Mouse (Mus musculus) liver, postnatal 0 days (tissue): ENCODE data around the gene Fbxl18. TPM values are rescaled to one million over a fixed set of nuclear protein-coding genes. Genes with fewer than 3 reads are reported as not detected.

Experiments
- ATAC-seq: fragments of 200-750 bp; cut with Nextera tagmentation; 2 replicates; pipeline ENCODE4 v1.8.0; 2017; ENCODE audit warnings: mild to moderate bottlenecking, moderate library complexity
- DNase-seq: peaks from one replicate; pipeline ENCODE4 v3.0.0-alpha.2; 2016
- H3K27ac ChIP-seq: fragments of 300-500 bp; sonication (generic); 2 replicates; pipeline ENCODE4 v1.5.1; 2014; ENCODE audit warnings: antibody characterized with exemption, moderate library complexity, mild to moderate bottlenecking, low read depth
- H3K27me3 ChIP-seq: fragments of 300-500 bp; sonication (generic); 2 replicates; pipeline ENCODE4 v1.6.1; 2014; ENCODE audit warnings: low read length, control low read depth, mixed read lengths; ENCODE audit not compliant: insufficient read depth
- H3K36me3 ChIP-seq: fragments of 300-500 bp; sonication (generic); replicated peaks from 2 replicates; pipeline ENCODE4 v1.6.1; 2014; ENCODE audit warnings: mild to moderate bottlenecking, control low read depth, low read length, moderate library complexity, mixed read lengths; ENCODE audit not compliant: insufficient read depth
- H3K4me1 ChIP-seq: fragments of 300-500 bp; sonication (generic); 2 replicates; pipeline ENCODE4 v1.6.1; 2014; ENCODE audit warnings: antibody characterized with exemption, mild to moderate bottlenecking, control low read depth; ENCODE audit not compliant: insufficient read depth
- H3K4me2 ChIP-seq: fragments of 300-500 bp; sonication (generic); 2 replicates; pipeline ENCODE4 v1.6.1; 2014; ENCODE audit warnings: low read depth, mild to moderate bottlenecking, low read length, moderate library complexity, mixed read lengths
- H3K4me3 ChIP-seq: fragments of 300-500 bp; sonication (generic); 2 replicates; pipeline ENCODE4 v1.5.1; 2014; ENCODE audit warnings: low read depth, low read length
- H3K9ac ChIP-seq: fragments of 300-500 bp; sonication (generic); replicated peaks from 2 replicates; pipeline ENCODE4 v1.6.1; 2014; ENCODE audit warnings: mild to moderate bottlenecking, moderate library complexity
- H3K9me3 ChIP-seq: fragments of 300-500 bp; sonication (generic); 2 replicates; pipeline ENCODE4 v1.6.1; 2016; ENCODE audit warnings: mild to moderate bottlenecking, control low read depth, low read length, mixed read lengths
- CTCF ChIP-seq: sonication (generic); IDR thresholded peaks from 2 replicates; pipeline ENCODE4 v1.5.1; 2016; ENCODE audit warnings: antibody characterized with exemption, low read depth
- EP300 ChIP-seq: IDR thresholded peaks from 2 replicates; pipeline ENCODE4 v1.6.1; 2016; ENCODE audit warnings: antibody characterized with exemption, low read depth, mild to moderate bottlenecking
- WGBS: fragments of 180-500 bp; shearing (Covaris S2); extraction: QIAGEN DNeasy Blood & Tissue Kit; methylation state at CpG from one replicate; pipeline ENCODE4 v1.1.7; 2014; ENCODE audit not compliant: insufficient replicate concordance; 5-methylcytosine and 5-hydroxymethylcytosine counted together
- polyA plus RNA-seq: library from polyadenylated mRNA; unstranded; fragments of >200 nt; fragmentation: Nextera tagmentation; extraction: Ambion mirVana; gene quantifications from 2 replicates; pipeline ENCODE4 v1.2.1, GENCODE M21; 2015

Gene Fbxl18
- polyA plus RNA-seq, 1 experiment from 2014 or later: 3.2 TPM

- Histone ChIP-seq H3K27me3 (no peaks in the 10 kb centered on the region), H3K4me3 (no peak overlapping the region), H3K9me3 (no peaks in the 10 kb centered on the region), H3K4me2 (no peak overlapping the region), H3K27ac (no peak overlapping the region), H3K4me1 (peaks cover under 1% of the 10 kb centered on the region; the same call in 1 of the 2 replicates), H3K36me3 (peaks cover 48% of the 10 kb centered on the region), H3K9ac (no peak overlapping the region)
- TF ChIP-seq CTCF: no peak
- no peak for TF ChIP-seq EP300
- 86% methylated on average over 7 of the region's 7 CpGs for WGBS
- DNase-seq (no peak), ATAC-seq (no peak)
Observed at GRCm38 (mm10) chr5:142901355-142901802, 6.2 kb upstream of the Fbxl18 start.

- Histone ChIP-seq H3K36me3 (peaks cover 48% of the 10 kb centered on the region), H3K4me1 (peaks cover 8% of the 10 kb centered on the region), H3K4me2 (no peak overlapping the region), H3K27me3 (no peaks in the 10 kb centered on the region), H3K27ac (no peak overlapping the region), H3K4me3 (no peak overlapping the region), H3K9ac (no peak overlapping the region), H3K9me3 (no peaks in the 10 kb centered on the region)
- WGBS: 79% methylated on average over 7 of the region's 7 CpGs
- ATAC-seq: no peak
- DNase-seq: no peak
- no peak for TF ChIP-seq EP300
- TF ChIP-seq CTCF: no peak
Observed at GRCm38 (mm10) chr5:142900651-142901050, 5.4 kb upstream of the Fbxl18 start.

GRCm38 (mm10) chr5:142899932-142900533 lies 4.8 kb upstream of the Fbxl18 start:
- TF ChIP-seq CTCF (no peak), EP300 (no peak)
- DNase-seq (no peak), ATAC-seq (no peak)
- Histone ChIP-seq H3K4me3 (no peak overlapping the region), H3K36me3 (peaks cover 43% of the 10 kb centered on the region), H3K9ac (no peak overlapping the region), H3K27ac (no peak overlapping the region), H3K4me2 (no peak overlapping the region), H3K4me1 (peaks cover 8% of the 10 kb centered on the region), H3K9me3 (no peaks in the 10 kb centered on the region), H3K27me3 (no peaks in the 10 kb centered on the region)
- WGBS: 72% methylated on average over 5 of the region's 5 CpGs

GRCm38 (mm10) chr5:142899057-142899601 lies 3.9 kb upstream of the Fbxl18 start:
- H3K27ac ChIP-seq: no peak overlapping the region
- H3K9me3 ChIP-seq: no peaks in the 10 kb centered on the region
- ATAC-seq (no peak), DNase-seq (no peak)
- peaks cover 15% of the 10 kb centered on the region for H3K4me1 ChIP-seq
- no peaks in the 10 kb centered on the region for H3K27me3 ChIP-seq
- peaks cover 34% of the 10 kb centered on the region for H3K36me3 ChIP-seq
- 66% methylated on average over 9 of the region's 9 CpGs for WGBS
- no peak overlapping the region for H3K4me3 ChIP-seq
- no peak overlapping the region for H3K4me2 ChIP-seq
- no peak overlapping the region for H3K9ac ChIP-seq
- TF ChIP-seq CTCF (no peak), EP300 (no peak)

GRCm38 (mm10) chr5:142898316-142898715 lies 3.1 kb upstream of the Fbxl18 start:
- Histone ChIP-seq H3K27me3 (no peaks in the 10 kb centered on the region), H3K4me1 (peaks cover 15% of the 10 kb centered on the region), H3K27ac (no peak overlapping the region), H3K36me3 (peaks cover 28% of the 10 kb centered on the region), H3K9me3 (no peaks in the 10 kb centered on the region), H3K4me2 (no peak overlapping the region), H3K9ac (no peak overlapping the region), H3K4me3 (no peak overlapping the region)
- ATAC-seq (no peak), DNase-seq (no peak)
- 81% methylated on average over 4 of the region's 4 CpGs for WGBS
- TF ChIP-seq EP300 (no peak), CTCF (no peak)

GRCm38 (mm10) chr5:142897568-142898248 lies 2.5 kb upstream of the Fbxl18 start:
- no peak for TF ChIP-seq CTCF
- TF ChIP-seq EP300: no peak
- Histone ChIP-seq H3K4me2 (no peak overlapping the region), H3K27me3 (no peaks in the 10 kb centered on the region), H3K9me3 (no peaks in the 10 kb centered on the region), H3K4me3 (no peak overlapping the region), H3K4me1 (peaks cover 15% of the 10 kb centered on the region), H3K9ac (no peak overlapping the region), H3K27ac (no peak overlapping the region), H3K36me3 (peaks cover 22% of the 10 kb centered on the region)
- 84% methylated on average over 7 of the region's 7 CpGs for WGBS
- DNase-seq (no peak), ATAC-seq (no peak)
